Mouse (Mus musculus): Measurements from ENCODE around the gene Stum.

- TF ChIP-seq CTCF (IDR thresholded peaks at IDR 0.05; ENCODE audit: low read depth) (no peak), EP300 (IDR thresholded peaks at IDR 0.05; ENCODE audit: low read depth) (no peak)
Measured at GRCm38 (mm10) chr1:180468004-180468403, 15.3 kb downstream of the Stum start.

Measured in liver, postnatal 0 days (tissue).